In genomic region chr1:43139587-43140266, GRCm38 (mm10) we compare ENCODE assay signal across 9 mouse cellular contexts. TPM values are rescaled to one million over a fixed set of nuclear protein-coding genes. Genes with fewer than 3 reads are reported as not detected.
DNase-seq lines count a peak whose midpoint lies in the region; ATAC-seq and TF ChIP-seq lines count a peak whose summit lies in the region.
"Had no signal": no experiment of that assay in that cellular context is flagged by ENCODE, and none has a peak within 500 bp of the region (broad histone marks: within the 10 kb centered on the region; RNA-seq: fewer than 3 reads in every experiment).

No protein-coding gene starts in this region.

- no peak overlapping the region for H3K4me2 ChIP-seq in forebrain, embryonic 14.5 days (ENCODE audit: low read length)

- TF ChIP-seq CTCF in lung, adult 2 months (IDR thresholded peaks at IDR 0.05; ENCODE audit: insufficient read depth, low read length) = peak; percentile 95
- TF ChIP-seq CTCF in olfactory bulb, adult 2 months (IDR thresholded peaks at IDR 0.05; ENCODE audit: insufficient read depth, low read depth, low read length) = peak; percentile 81

- no peaks in the 10 kb centered on the region for H3K9me3 ChIP-seq in ES-E14 (ENCODE audit: control insufficient read depth, insufficient read depth, low read depth, low read length)
- no peaks in the 10 kb centered on the region for H3K9me3 ChIP-seq in forebrain, embryonic 14.5 days (replicated peaks; ENCODE audit: control insufficient read depth, low read length)

- H3K9ac ChIP-seq in ES-E14 (ENCODE audit: insufficient read depth, low read depth, low read length, poor library complexity, severe bottlenecking) = no peak overlapping the region
- H3K9ac ChIP-seq in forebrain, embryonic 14.5 days (ENCODE audit: low read length) = no peak overlapping the region

- H3K4me3 ChIP-seq in ES-E14 (ENCODE audit: insufficient read depth in 1 of 2, low read depth in 1 of 2, low read length in 2 of 2, poor library complexity in 1 of 2, severe bottlenecking in 1 of 2) = no peak overlapping the region
- no peak overlapping the region for H3K4me3 ChIP-seq in forebrain, embryonic 14.5 days (ENCODE audit: low read depth, low read length)
- H3K4me3 ChIP-seq in lung, adult 2 months (replicated peaks; ENCODE audit: extremely low read depth, low read depth, low read length) = no peak overlapping the region
- H3K4me3 ChIP-seq in olfactory bulb, adult 2 months (ENCODE audit: insufficient read depth, low read depth, low read length) = no peak overlapping the region

- no peak for TF ChIP-seq POLR2A in lung, adult 2 months (IDR thresholded peaks at IDR 0.05; ENCODE audit: borderline replicate concordance, extremely low read depth, low read depth, low read length)
- no peak for TF ChIP-seq POLR2A in olfactory bulb, adult 2 months (IDR thresholded peaks at IDR 0.05; ENCODE audit: insufficient read depth, low read depth, low read length)

- H3K36me3 ChIP-seq in ES-E14 (ENCODE audit: control insufficient read depth, insufficient read depth, low read length, poor library complexity, severe bottlenecking) = 0 out of 2 replicates have a peak, but pooled peaks cover 2% of the 10 kb centered on the region
- no peaks in the 10 kb centered on the region for H3K36me3 ChIP-seq in forebrain, embryonic 14.5 days (ENCODE audit: control insufficient read depth, insufficient read depth, low read length)

- H3K27ac ChIP-seq in ES-E14 (ENCODE audit: insufficient read depth, low read depth, low read length, poor library complexity, severe bottlenecking) = no peak overlapping the region
- no peak overlapping the region for H3K27ac ChIP-seq in forebrain, embryonic 14.5 days (ENCODE audit: low read depth, low read length)
- no peak overlapping the region for H3K27ac ChIP-seq in olfactory bulb, adult 2 months (ENCODE audit: insufficient read depth, low read depth, low read length)
- H3K27ac ChIP-seq: macrophage had no signal

- ATAC-seq in cerebellum, adult (ENCODE audit: insufficient number of reproducible peaks, low FRiP score, low TSS enrichment) = peak; percentile 78
- ATAC-seq in forebrain, embryonic 14.5 days = peak; percentile 73

- in situ Hi-C loops in ES-E14 (cut with MboI; ENCODE audit: low sequenced_read_pairs in 2 of 2, unreplicated experiment in 2 of 2) = loop anchor here (5.0 to 10.0 kb wide), 2 partner anchors 125 to 128 kb away; no protein-coding TSS in a partner anchor

- peaks cover 0 to 2% of the 10 kb centered on the region in 2 experiments; a peak in 1 of 4 replicates for H3K4me1 ChIP-seq in ES-E14 (ENCODE audit: control insufficient read depth in 2 of 2, insufficient read depth in 2 of 2, low read length in 2 of 2, poor library complexity in 1 of 2)
- 0 out of 2 replicates have a peak, but pooled peaks cover 4% of the 10 kb centered on the region for H3K4me1 ChIP-seq in forebrain, embryonic 14.5 days (ENCODE audit: control insufficient read depth, insufficient read depth, low read length)
- H3K4me1 ChIP-seq in lung, adult 2 months (ENCODE audit: control insufficient read depth, insufficient read depth, low read length) = no peaks in the 10 kb centered on the region
- H3K4me1 ChIP-seq in olfactory bulb, adult 2 months (ENCODE audit: control insufficient read depth, insufficient read depth, low read length) = peaks cover 19% of the 10 kb centered on the region

- intact Hi-C loops in heart, postnatal 25 days (cut with DNase I) = loop anchor here (1.0 kb wide), 1 partner anchor 125 kb away; no protein-coding TSS in a partner anchor

- no peaks in the 10 kb centered on the region for H3K27me3 ChIP-seq in forebrain, embryonic 14.5 days (replicated peaks; ENCODE audit: control insufficient read depth, insufficient read depth, low read length)

- WGBS in forebrain, embryonic 14.5 days = 49% methylated on average over 8 of the region's 8 CpGs
- WGBS in lung, adult 2 months = 53% methylated on average over 8 of the region's 8 CpGs
- 52% methylated on average over 8 of the region's 8 CpGs for WGBS in olfactory bulb, adult 2 months

- peak; percentile 94 for DNase-seq in ES-E14 (ENCODE audit: low read depth, low spot score)
- peak; percentile 93 for DNase-seq in forebrain, embryonic 14.5 days (ENCODE audit: low spot score)
- peak; percentile 51 for DNase-seq in heart, postnatal 25 days (ENCODE audit: low spot score)
- peak; percentile 89 for DNase-seq in layer of hippocampus, adult 11-12 months (ENCODE audit: low spot score)
- peak; percentile 78 for DNase-seq in lung, adult 2 months
- peak; percentile 69 for DNase-seq in testis, postnatal 14 days (ENCODE audit: low spot score)

TF ChIP-seq in ES-E14, 5 proteins besides CTCF, POLR2A, EP300 and RAD21:
- TF ChIP-seq ZC3H11A (IDR thresholded peaks at IDR 0.05; ENCODE audit: borderline replicate concordance, low read depth, low read length) (peak; percentile 97), HCFC1 (IDR thresholded peaks at IDR 0.05; ENCODE audit: borderline replicate concordance, insufficient read depth, low read length) (no peak), ZNF384 (IDR thresholded peaks at IDR 0.05; ENCODE audit: low read depth, low read length) (no peak), MAFK (IDR thresholded peaks at IDR 0.05; ENCODE audit: insufficient read depth, low read depth, low read length) (peak; percentile 98), CHD2 (IDR thresholded peaks at IDR 0.05; ENCODE audit: low read depth, low read length) (no peak)
TF ChIP-seq in ES-E14: peak in this region for 2.

RNA-seq across cellular contexts. Expression of gene AI597479, which starts 41.2 kb away (rescaled TPM):
- 10.6 and 14.1 TPM in 2 replicates for total RNA-seq in ES-E14 (2012; rRNA removed)
- polyA plus RNA-seq in forebrain, embryonic 14.5 days (2014; fragmentation: Nextera tagmentation; extraction: Ambion mirVana) = 50.4 and 54.4 TPM in 2 replicates
- 10 to 100 TPM; 18.6 to 19.5 TPM for total RNA-seq in heart, postnatal 25 days (2021)
- polyA plus RNA-seq in lung, adult 2 months (2012; rRNA removed) = 4.3 and 6.6 TPM in 2 replicates
- not detected in 2 replicates for polyA plus RNA-seq in olfactory bulb, adult 2 months (2012; ENCODE audit: insufficient read depth, insufficient read length, low replicate concordance, missing spikeins)

RNA-seq across cellular contexts. Expression of gene Tgfbrap1, which starts 41.3 kb away (rescaled TPM):
- 5.5 and 6.2 TPM in 2 replicates for total RNA-seq in ES-E14 (2012; rRNA removed)
- polyA plus RNA-seq in forebrain, embryonic 14.5 days (2014; fragmentation: Nextera tagmentation; extraction: Ambion mirVana) = 12.9 and 16.3 TPM in 2 replicates
- 10 to 100 TPM; 12.9 to 13.2 TPM for total RNA-seq in heart, postnatal 25 days (2021)
- polyA plus RNA-seq in lung, adult 2 months (2012; rRNA removed) = 28.5 and 30.6 TPM in 2 replicates
- not detected in 2 replicates for polyA plus RNA-seq in olfactory bulb, adult 2 months (2012; ENCODE audit: insufficient read depth, insufficient read length, low replicate concordance, missing spikeins)

RNA-seq across cellular contexts. Expression of gene Fhl2, which starts 57.1 kb away (rescaled TPM):
- total RNA-seq in ES-E14 (2012; rRNA removed) = 11.4 and 27.4 TPM in 2 replicates
- 11.9 and 16.3 TPM in 2 replicates for polyA plus RNA-seq in forebrain, embryonic 14.5 days (2014; fragmentation: Nextera tagmentation; extraction: Ambion mirVana)
- 1,000 to 10,000 TPM; 2,139 to 2,275 TPM for total RNA-seq in heart, postnatal 25 days (2021)
- polyA plus RNA-seq in lung, adult 2 months (2012; rRNA removed) = 6.1 and 13.9 TPM in 2 replicates
- not detected in 2 replicates for polyA plus RNA-seq in olfactory bulb, adult 2 months (2012; ENCODE audit: insufficient read depth, insufficient read length, low replicate concordance, missing spikeins)
- polyA plus RNA-seq: macrophage had no signal
